Mouse (Mus musculus): ENCODE results near the gene Dmpk. TPM values are rescaled to one million over a fixed set of nuclear protein-coding genes. Genes with fewer than 3 reads are reported as not detected.

Gene Dmpk
- polyA plus RNA-seq, 1 experiment = 7.7 TPM

GRCm38 (mm10) chr7:19084277-19084771, 675 bp downstream of the Dmpk start:
- Histone ChIP-seq H3K4me3 (replicated peaks) (no peak overlapping the region), H3K27me3 (replicated peaks) (peaks cover 99% of the 10 kb centered on the region), H3K36me3 (replicated peaks; ENCODE audit: low read length) (peaks cover 28% of the 10 kb centered on the region), H3K9me3 (no peaks in the 10 kb centered on the region), H3K4me1 (peaks cover 69% of the 10 kb centered on the region)
- TF ChIP-seq GATA1 (IDR thresholded peaks at IDR 0.05; ENCODE audit: borderline replicate concordance, low read length) = no peak
- TF ChIP-seq FLI1 (IDR thresholded peaks at IDR 0.05; ENCODE audit: low read length) = no peak

- H3K4me3 ChIP-seq (replicated peaks) = no peak overlapping the region
- H3K4me1 ChIP-seq = peaks cover 62% of the 10 kb centered on the region
Measured at GRCm38 (mm10) chr7:19084921-19085473, 1.3 kb downstream of the Dmpk start.

GRCm38 (mm10) chr7:19085495-19085894, 1.8 kb downstream of the Dmpk start:
- H3K27me3 ChIP-seq (replicated peaks) = peaks cover 98% of the 10 kb centered on the region
- peaks cover 19% of the 10 kb centered on the region for H3K36me3 ChIP-seq (replicated peaks; ENCODE audit: low read length)
- H3K4me3 ChIP-seq (replicated peaks) = no peak overlapping the region
- no peak for TF ChIP-seq FLI1 (IDR thresholded peaks at IDR 0.05; ENCODE audit: low read length)
- no peak for TF ChIP-seq GATA1 (IDR thresholded peaks at IDR 0.05; ENCODE audit: borderline replicate concordance, low read length)
- no peaks in the 10 kb centered on the region for H3K9me3 ChIP-seq
- peaks cover 57% of the 10 kb centered on the region for H3K4me1 ChIP-seq

More at GRCm38 (mm10) chr7:19084921-19085473, 1.3 kb downstream of the Dmpk start:
- Histone ChIP-seq H3K9me3 (no peaks in the 10 kb centered on the region), H3K36me3 (replicated peaks; ENCODE audit: low read length) (peaks cover 24% of the 10 kb centered on the region), H3K27me3 (replicated peaks) (peaks cover 98% of the 10 kb centered on the region)
- no peak for TF ChIP-seq FLI1 (IDR thresholded peaks at IDR 0.05; ENCODE audit: low read length)
- no peak for TF ChIP-seq GATA1 (IDR thresholded peaks at IDR 0.05; ENCODE audit: borderline replicate concordance, low read length)

- peaks cover 14% of the 10 kb centered on the region for H3K36me3 ChIP-seq (replicated peaks; ENCODE audit: low read length)
- H3K4me1 ChIP-seq = peaks cover 51% of the 10 kb centered on the region
- no peak for TF ChIP-seq GATA1 (IDR thresholded peaks at IDR 0.05; ENCODE audit: borderline replicate concordance, low read length)
- TF ChIP-seq FLI1 (IDR thresholded peaks at IDR 0.05; ENCODE audit: low read length) = no peak
- no peaks in the 10 kb centered on the region for H3K9me3 ChIP-seq
- H3K4me3 ChIP-seq (replicated peaks) = peak overlapping the region; percentile 8
- H3K27me3 ChIP-seq (replicated peaks) = peaks cover 98% of the 10 kb centered on the region
Measured at GRCm38 (mm10) chr7:19086042-19086441, 2.4 kb downstream of the Dmpk start.

GRCm38 (mm10) chr7:19086760-19087159, 3.1 kb downstream of the Dmpk start:
- no peak for TF ChIP-seq FLI1 (IDR thresholded peaks at IDR 0.05; ENCODE audit: low read length)
- no peak for TF ChIP-seq GATA1 (IDR thresholded peaks at IDR 0.05; ENCODE audit: borderline replicate concordance, low read length)
- Histone ChIP-seq H3K9me3 (no peaks in the 10 kb centered on the region), H3K36me3 (replicated peaks; ENCODE audit: low read length) (peaks cover 6% of the 10 kb centered on the region), H3K27me3 (replicated peaks) (peaks cover 98% of the 10 kb centered on the region), H3K4me1 (peaks cover 51% of the 10 kb centered on the region), H3K4me3 (replicated peaks) (no peak overlapping the region)

- Histone ChIP-seq H3K4me3 (replicated peaks) (peak overlapping the region; percentile 73), H3K9me3 (no peaks in the 10 kb centered on the region), H3K27me3 (replicated peaks) (peaks cover 89% of the 10 kb centered on the region), H3K36me3 (replicated peaks; ENCODE audit: low read length) (no peaks in the 10 kb centered on the region), H3K4me1 (peaks cover 61% of the 10 kb centered on the region)
- no peak for TF ChIP-seq FLI1 (IDR thresholded peaks at IDR 0.05; ENCODE audit: low read length)
- no peak for TF ChIP-seq GATA1 (IDR thresholded peaks at IDR 0.05; ENCODE audit: borderline replicate concordance, low read length)
Measured at GRCm38 (mm10) chr7:19088813-19089212, 5.2 kb downstream of the Dmpk start.

GRCm38 (mm10) chr7:19091913-19092312, 8.3 kb downstream of the Dmpk start:
- Histone ChIP-seq H3K27me3 (replicated peaks) (peaks cover 62% of the 10 kb centered on the region), H3K36me3 (replicated peaks; ENCODE audit: low read length) (peaks cover 8% of the 10 kb centered on the region), H3K4me3 (replicated peaks) (no peak overlapping the region), H3K4me1 (peaks cover 51% of the 10 kb centered on the region), H3K9me3 (no peaks in the 10 kb centered on the region)
- TF ChIP-seq FLI1 (IDR thresholded peaks at IDR 0.05; ENCODE audit: low read length) (no peak), GATA1 (IDR thresholded peaks at IDR 0.05; ENCODE audit: borderline replicate concordance, low read length) (no peak)

GRCm38 (mm10) chr7:19092381-19093173, 8.9 kb downstream of the Dmpk start:
- Histone ChIP-seq H3K27me3 (replicated peaks) (peaks cover 59% of the 10 kb centered on the region), H3K4me1 (peaks cover 57% of the 10 kb centered on the region), H3K36me3 (replicated peaks; ENCODE audit: low read length) (peaks cover 15% of the 10 kb centered on the region), H3K4me3 (replicated peaks) (peak overlapping the region; percentile 93), H3K9me3 (no peaks in the 10 kb centered on the region)
- no peak for TF ChIP-seq GATA1 (IDR thresholded peaks at IDR 0.05; ENCODE audit: borderline replicate concordance, low read length)
- TF ChIP-seq FLI1 (IDR thresholded peaks at IDR 0.05; ENCODE audit: low read length) = no peak

GRCm38 (mm10) chr7:19093174-19093521, 9.5 kb downstream of the Dmpk start:
- Histone ChIP-seq H3K4me3 (replicated peaks) (peak overlapping the region; percentile 93), H3K36me3 (replicated peaks; ENCODE audit: low read length) (peaks cover 20% of the 10 kb centered on the region), H3K9me3 (no peaks in the 10 kb centered on the region), H3K27me3 (replicated peaks) (peaks cover 53% of the 10 kb centered on the region), H3K4me1 (peaks cover 58% of the 10 kb centered on the region)
- TF ChIP-seq GATA1 (IDR thresholded peaks at IDR 0.05; ENCODE audit: borderline replicate concordance, low read length) (no peak), FLI1 (IDR thresholded peaks at IDR 0.05; ENCODE audit: low read length) (no peak)

All from megakaryocyte, embryonic 14.5 days (primary cell).